Mouse (Mus musculus) stomach, embryonic 14.5 days (tissue): Measurements from ENCODE around the gene Depdc7. TPM values are rescaled to one million over a fixed set of nuclear protein-coding genes. Genes with fewer than 3 reads are reported as not detected.

ENCODE experiments used
- ATAC-seq: fragments of 200-750 bp; cut with Nextera tagmentation; 2 replicates; pipeline ENCODE4 v1.8.0; 2017; ENCODE audit warnings: low read depth, moderate TSS enrichment; ENCODE audit not compliant: insufficient number of reproducible peaks, insufficient read depth, low FRiP score
- H3K27ac ChIP-seq: fragments of 300-500 bp; sonication (generic); 2 replicates; pipeline ENCODE4 v1.5.1; 2014; ENCODE audit warnings: mild to moderate bottlenecking, low read length, moderate library complexity, mixed read lengths
- H3K27me3 ChIP-seq: fragments of 300-500 bp; sonication (generic); 2 replicates; pipeline ENCODE4 v1.6.1; 2014; ENCODE audit warnings: low read length, control low read depth, mixed read lengths; ENCODE audit not compliant: control insufficient read depth, insufficient read depth
- H3K36me3 ChIP-seq: fragments of 300-500 bp; sonication (generic); 2 replicates; pipeline ENCODE4 v1.6.1; 2014; ENCODE audit warnings: mild to moderate bottlenecking, control low read depth, low read length, moderate library complexity, mixed read lengths; ENCODE audit not compliant: control insufficient read depth, insufficient read depth
- H3K4me1 ChIP-seq: fragments of 300-500 bp; sonication (generic); 2 replicates; pipeline ENCODE4 v1.6.1; 2014; ENCODE audit warnings: low read length, control low read depth, mixed read lengths; ENCODE audit not compliant: control insufficient read depth, insufficient read depth
- H3K4me2 ChIP-seq: fragments of 300-500 bp; sonication (generic); replicated peaks from 2 replicates; pipeline ENCODE4 v1.6.1; 2014; ENCODE audit warnings: low read depth, low read length, control low read depth
- H3K4me3 ChIP-seq: fragments of 300-500 bp; sonication (generic); 2 replicates; pipeline ENCODE4 v1.5.1; 2014; ENCODE audit warnings: low read depth, low read length, control low read depth
- H3K9ac ChIP-seq: fragments of 300-500 bp; sonication (generic); replicated peaks from 2 replicates; pipeline ENCODE4 v1.6.1; 2014; ENCODE audit warnings: low read depth, mild to moderate bottlenecking, control low read depth, low read length, moderate library complexity, mixed read lengths
- H3K9me3 ChIP-seq: fragments of 300-500 bp; sonication (generic); 2 replicates; pipeline ENCODE4 v1.6.1; 2016; ENCODE audit warnings: low read depth, low read length, control low read depth; ENCODE audit not compliant: control insufficient read depth
- WGBS: fragments of 180-500 bp; shearing (Covaris S2); extraction: QIAGEN DNeasy Blood & Tissue Kit; methylation state at CpG from one replicate; pipeline ENCODE4 v1.1.7; 2014; 5-methylcytosine and 5-hydroxymethylcytosine counted together
- polyA plus RNA-seq: library from polyadenylated mRNA; unstranded; fragments of >200 nt; fragmentation: Nextera tagmentation; extraction: Ambion mirVana; gene quantifications from 2 replicates; pipeline ENCODE4 v1.2.1, GENCODE M21; 2014

The Depdc7 gene
- 10.7 and 11.3 TPM in 2 replicates for polyA plus RNA-seq

DNA sequence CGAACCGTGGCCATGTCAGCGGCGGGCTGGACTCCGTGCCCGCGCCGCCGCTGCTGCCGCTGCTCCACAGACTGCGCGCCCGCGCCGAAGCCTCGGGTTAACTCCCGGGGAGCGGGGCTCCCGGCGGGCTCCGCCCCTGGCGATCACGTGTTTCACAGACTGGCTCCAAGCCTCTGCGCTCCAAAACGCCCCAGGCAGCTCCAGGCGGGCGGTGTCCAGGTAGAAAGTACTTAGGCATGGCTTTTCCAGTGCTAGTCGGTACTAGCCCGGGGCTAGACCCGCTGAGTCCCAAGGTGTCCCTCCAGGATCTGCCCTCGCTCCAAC lies at the start of gene Depdc7:
TSS of gene Depdc7 (minus strand) at position 138 of the 324 bp plus-strand sequence.
- WGBS: 0% methylated on average over 30 of the region's 31 CpGs
- Histone ChIP-seq H3K4me2 (peak within 1 kb of the TSS; percentile 86), H3K4me3 (peak within 1 kb of the TSS; percentile 81), H3K4me1 (peaks cover 9% of the 10 kb centered on the region), H3K36me3 (no peaks in the 10 kb centered on the region), H3K27me3 (no peaks in the 10 kb centered on the region), H3K27ac (peak within 1 kb of the TSS; percentile 63; the same call in 1 of the 2 replicates), H3K9ac (peak within 1 kb of the TSS; percentile 78), H3K9me3 (no peaks in the 10 kb centered on the region)
- peak; percentile 96 for ATAC-seq

DNA sequence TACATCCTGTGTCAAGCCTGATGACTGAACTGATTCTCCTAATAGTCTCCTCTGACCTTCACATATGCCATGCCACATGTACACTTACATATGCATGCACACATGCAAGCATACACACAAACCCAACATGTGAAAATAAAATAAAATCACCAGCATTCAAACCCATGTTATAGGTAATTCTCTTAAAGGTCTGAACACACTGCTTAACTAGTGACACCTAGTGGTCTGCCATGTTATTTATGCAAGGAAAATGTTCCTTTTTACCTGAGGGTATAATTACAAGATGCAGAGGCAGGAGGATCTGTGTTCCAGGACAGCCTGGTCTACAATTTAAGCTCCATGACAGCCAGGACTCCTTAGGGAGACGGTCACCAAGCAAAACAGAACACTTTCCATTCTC lies 32.1 kb upstream of the Depdc7 start:
- Histone ChIP-seq H3K4me3 (no peak overlapping the region), H3K27ac (no peak overlapping the region), H3K36me3 (peaks cover 40% of the 10 kb centered on the region), H3K4me2 (no peak overlapping the region), H3K9ac (no peak overlapping the region), H3K4me1 (no peaks in the 10 kb centered on the region), H3K27me3 (no peaks in the 10 kb centered on the region), H3K9me3 (no peaks in the 10 kb centered on the region)
- ATAC-seq: no peak
- 83% methylated on average over 1 of the region's 1 CpGs for WGBS

- H3K4me2 ChIP-seq: no peak overlapping the region
- no peak for ATAC-seq
- H3K27me3 ChIP-seq: no peaks in the 10 kb centered on the region
- no peaks in the 10 kb centered on the region for H3K9me3 ChIP-seq
- no peak overlapping the region for H3K9ac ChIP-seq
- no peaks in the 10 kb centered on the region for H3K4me1 ChIP-seq
- H3K36me3 ChIP-seq: peaks cover 37% of the 10 kb centered on the region
- no peak overlapping the region for H3K4me3 ChIP-seq
- 85% methylated on average over 1 of the region's 1 CpGs for whole genome bisulfite sequencing
- H3K27ac ChIP-seq: no peak overlapping the region
Observed at GRCm38 (mm10) chr2:104768697-104769096, 26.0 kb upstream of the Depdc7 start.

GRCm38 (mm10) chr2:104764018-104764417 lies 21.3 kb upstream of the Depdc7 start:
- Histone ChIP-seq H3K9me3 (no peaks in the 10 kb centered on the region), H3K4me1 (no peaks in the 10 kb centered on the region), H3K4me2 (no peak overlapping the region), H3K9ac (no peak overlapping the region), H3K36me3 (peaks cover 32% of the 10 kb centered on the region), H3K27me3 (no peaks in the 10 kb centered on the region), H3K4me3 (no peak overlapping the region), H3K27ac (no peak overlapping the region)
- WGBS: 94% methylated on average over 4 of the region's 4 CpGs
- no peak for ATAC-seq

GRCm38 (mm10) chr2:104763134-104763703 lies 20.5 kb upstream of the Depdc7 start:
- Histone ChIP-seq H3K9me3 (no peaks in the 10 kb centered on the region), H3K4me2 (no peak overlapping the region), H3K4me1 (no peaks in the 10 kb centered on the region), H3K27me3 (no peaks in the 10 kb centered on the region), H3K4me3 (no peak overlapping the region), H3K9ac (no peak overlapping the region), H3K27ac (no peak overlapping the region), H3K36me3 (peaks cover 27% of the 10 kb centered on the region; the same call in 1 of the 2 replicates)
- ATAC-seq: no peak
- 79% methylated on average over 8 of the region's 8 CpGs for WGBS

DNA sequence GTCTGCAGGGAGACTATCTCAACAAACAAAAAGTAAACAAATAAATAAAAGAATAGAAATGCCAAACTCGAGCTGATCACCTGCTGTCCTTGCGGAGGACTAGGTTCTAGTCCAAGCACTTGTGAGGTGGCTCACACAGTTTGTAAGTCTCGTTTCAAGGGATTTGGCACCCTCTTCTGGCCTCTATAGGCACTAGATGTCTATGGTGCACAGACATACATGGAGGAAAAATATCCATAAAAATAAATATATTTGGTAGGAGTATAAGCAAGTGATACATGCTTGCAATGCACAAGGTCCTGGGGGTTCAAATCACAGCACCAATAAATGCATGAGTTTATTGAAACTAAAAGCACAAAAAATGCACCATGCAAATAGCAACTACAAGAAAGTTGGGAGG lies 7.9 kb upstream of the Depdc7 start:
- ATAC-seq: no peak
- H3K4me2 ChIP-seq: no peak overlapping the region
- WGBS: 63% methylated on average over 3 of the region's 3 CpGs
- H3K4me3 ChIP-seq: no peak overlapping the region
- H3K27me3 ChIP-seq: no peaks in the 10 kb centered on the region
- H3K9me3 ChIP-seq: no peaks in the 10 kb centered on the region
- H3K27ac ChIP-seq: no peak overlapping the region
- H3K4me1 ChIP-seq: no peaks in the 10 kb centered on the region
- no peak overlapping the region for H3K9ac ChIP-seq
- H3K36me3 ChIP-seq: peaks cover 4% of the 10 kb centered on the region; the same call in 1 of the 2 replicates

GRCm38 (mm10) chr2:104748652-104749183 lies 6.0 kb upstream of the Depdc7 start:
- no peaks in the 10 kb centered on the region for H3K4me1 ChIP-seq
- no peaks in the 10 kb centered on the region for H3K9me3 ChIP-seq
- no peak overlapping the region for H3K27ac ChIP-seq
- no peak overlapping the region for H3K4me3 ChIP-seq
- ATAC-seq: no peak
- peaks cover 4% of the 10 kb centered on the region; the same call in 1 of the 2 replicates for H3K36me3 ChIP-seq
- no peak overlapping the region for H3K9ac ChIP-seq
- H3K27me3 ChIP-seq: no peaks in the 10 kb centered on the region
- H3K4me2 ChIP-seq: no peak overlapping the region
- WGBS: 80% methylated on average over 5 of the region's 5 CpGs

- no peak overlapping the region for H3K27ac ChIP-seq
- no peak for ATAC-seq
- no peak overlapping the region for H3K4me3 ChIP-seq
- peaks cover 5% of the 10 kb centered on the region for H3K4me1 ChIP-seq
- 48% methylated on average over 8 of the region's 8 CpGs for WGBS
- no peaks in the 10 kb centered on the region for H3K9me3 ChIP-seq
- no peaks in the 10 kb centered on the region for H3K27me3 ChIP-seq
- H3K36me3 ChIP-seq: no peaks in the 10 kb centered on the region
- no peak overlapping the region for H3K9ac ChIP-seq
- no peak overlapping the region for H3K4me2 ChIP-seq
Observed at GRCm38 (mm10) chr2:104746251-104746650, 3.6 kb upstream of the Depdc7 start.

GRCm38 (mm10) chr2:104743971-104744370 lies 1.3 kb upstream of the Depdc7 start:
- peaks cover 9% of the 10 kb centered on the region for H3K4me1 ChIP-seq

More at GRCm38 (mm10) chr2:104743971-104744370, 1.3 kb upstream of the Depdc7 start:
- 42% methylated on average over 4 of the region's 5 CpGs for WGBS
- Histone ChIP-seq H3K27ac (no peak overlapping the region), H3K4me2 (no peak overlapping the region), H3K27me3 (no peaks in the 10 kb centered on the region), H3K36me3 (no peaks in the 10 kb centered on the region), H3K9me3 (no peaks in the 10 kb centered on the region), H3K9ac (no peak overlapping the region), H3K4me3 (no peak overlapping the region)
- ATAC-seq: no peak
